Mouse (Mus musculus) spleen, adult 2 months (tissue): Measurements from ENCODE around the gene Atp10a.

Experiments used
- CTCF ChIP-seq: fragments of 200-500 bp; IDR thresholded peaks from 2 replicates; pipeline ENCODE4 v1.5.1; 2011; ENCODE audit warnings: mild to moderate bottlenecking, inconsistent platforms; ENCODE audit not compliant: insufficient read depth, insufficient read length, insufficient replicate concordance; ENCODE audit errors: extremely low read depth
- POLR2A ChIP-seq: fragments of 200-500 bp; IDR thresholded peaks from 2 replicates; pipeline ENCODE4 v1.6.1; 2011; ENCODE audit warnings: low read depth, low read length, inconsistent platforms

- TF ChIP-seq CTCF, result no peak
- TF ChIP-seq POLR2A, result no peak
Observed at GRCm38 (mm10) chr7:58732406-58732805, 76.4 kb downstream of the Atp10a start.
